Mouse (Mus musculus): ENCODE results near the gene Insyn1. TPM values are rescaled to one million over a fixed set of nuclear protein-coding genes. Genes with fewer than 3 reads are reported as not detected.

Insyn1 gene
- polyA plus RNA-seq, 1 experiment from 2014 or later: 2.2 TPM

GRCm38 (mm10) chr9:58546630-58547360 lies 58.4 kb downstream of the Insyn1 start:
- WGBS: 88% methylated on average over 11 of the region's 11 CpGs
- H3K4me2 ChIP-seq (ENCODE audit: low read depth, severe bottlenecking): no peak overlapping the region

GRCm38 (mm10) chr9:58548897-58549296 lies 60.5 kb downstream of the Insyn1 start:
- 61% methylated on average over 4 of the region's 4 CpGs for WGBS
- Histone ChIP-seq H3K36me3 (ENCODE audit: control insufficient read depth, insufficient read depth, low read length) (no peaks in the 10 kb centered on the region), H3K4me3 (ENCODE audit: low read depth, low read length) (no peak overlapping the region), H3K9me3 (ENCODE audit: control insufficient read depth, low read length) (no peaks in the 10 kb centered on the region), H3K4me1 (ENCODE audit: control insufficient read depth, insufficient read depth, low read length) (0 out of 2 replicates have a peak, but pooled peaks cover 3% of the 10 kb centered on the region), H3K27me3 (ENCODE audit: control insufficient read depth, insufficient read depth, low read length) (no peaks in the 10 kb centered on the region), H3K9ac (ENCODE audit: low read length) (no peak overlapping the region), H3K27ac (replicated peaks; ENCODE audit: low read depth, low read length) (no peak overlapping the region), H3K4me2 (ENCODE audit: low read depth, severe bottlenecking) (no peak overlapping the region)
- no peak for DNase-seq (ENCODE audit: low spot score)
- no peak for ATAC-seq (ENCODE audit: insufficient number of reproducible peaks, low FRiP score, low TSS enrichment, low read depth)

More at GRCm38 (mm10) chr9:58546630-58547360, 58.4 kb downstream of the Insyn1 start:
- ATAC-seq (ENCODE audit: insufficient number of reproducible peaks, low FRiP score, low TSS enrichment, low read depth) (no peak), DNase-seq (ENCODE audit: low spot score) (no peak)
- Histone ChIP-seq H3K9ac (ENCODE audit: low read length) (no peak overlapping the region), H3K4me1 (ENCODE audit: control insufficient read depth, insufficient read depth, low read length) (peaks cover 4% of the 10 kb centered on the region; the same call in 1 of the 2 replicates), H3K27me3 (ENCODE audit: control insufficient read depth, insufficient read depth, low read length) (no peaks in the 10 kb centered on the region), H3K36me3 (ENCODE audit: control insufficient read depth, insufficient read depth, low read length) (no peaks in the 10 kb centered on the region), H3K4me3 (ENCODE audit: low read depth, low read length) (no peak overlapping the region), H3K27ac (replicated peaks; ENCODE audit: low read depth, low read length) (no peak overlapping the region), H3K9me3 (ENCODE audit: control insufficient read depth, low read length) (no peaks in the 10 kb centered on the region)

Other genes starting within 250 kb of the Insyn1 start
- gene Pml, start 238.8 kb upstream of the Insyn1 start, polyA plus RNA-seq (2014; fragmentation: Nextera tagmentation; extraction: Ambion mirVana): 18.7 and 19.6 TPM in 2 replicates
- 19.2 and 24.3 TPM in 2 replicates for gene Stoml1, start 235.4 kb upstream of the Insyn1 start, polyA plus RNA-seq (2014; fragmentation: Nextera tagmentation; extraction: Ambion mirVana)
- 15.1 and 16.0 TPM in 2 replicates for gene Loxl1, start 175.4 kb upstream of the Insyn1 start, polyA plus RNA-seq (2014; fragmentation: Nextera tagmentation; extraction: Ambion mirVana)
- not detected in 2 replicates for gene Tbc1d21, start 118.1 kb upstream of the Insyn1 start, polyA plus RNA-seq (2014; fragmentation: Nextera tagmentation; extraction: Ambion mirVana)
- gene Cd276, start 66.8 kb downstream of the Insyn1 start, polyA plus RNA-seq (2014; fragmentation: Nextera tagmentation; extraction: Ambion mirVana): 56.9 and 59.5 TPM in 2 replicates
- gene Nptn, start 93.6 kb downstream of the Insyn1 start, polyA plus RNA-seq (2014; fragmentation: Nextera tagmentation; extraction: Ambion mirVana): 56.1 and 60.5 TPM in 2 replicates